Mouse (Mus musculus): ENCODE data around the gene Usf3. TPM values are rescaled to one million over a fixed set of nuclear protein-coding genes. Genes with fewer than 3 reads are reported as not detected.

Gene Usf3
- polyA plus RNA-seq, 1 experiment from 2014 or later = 3.4 TPM

DNA sequence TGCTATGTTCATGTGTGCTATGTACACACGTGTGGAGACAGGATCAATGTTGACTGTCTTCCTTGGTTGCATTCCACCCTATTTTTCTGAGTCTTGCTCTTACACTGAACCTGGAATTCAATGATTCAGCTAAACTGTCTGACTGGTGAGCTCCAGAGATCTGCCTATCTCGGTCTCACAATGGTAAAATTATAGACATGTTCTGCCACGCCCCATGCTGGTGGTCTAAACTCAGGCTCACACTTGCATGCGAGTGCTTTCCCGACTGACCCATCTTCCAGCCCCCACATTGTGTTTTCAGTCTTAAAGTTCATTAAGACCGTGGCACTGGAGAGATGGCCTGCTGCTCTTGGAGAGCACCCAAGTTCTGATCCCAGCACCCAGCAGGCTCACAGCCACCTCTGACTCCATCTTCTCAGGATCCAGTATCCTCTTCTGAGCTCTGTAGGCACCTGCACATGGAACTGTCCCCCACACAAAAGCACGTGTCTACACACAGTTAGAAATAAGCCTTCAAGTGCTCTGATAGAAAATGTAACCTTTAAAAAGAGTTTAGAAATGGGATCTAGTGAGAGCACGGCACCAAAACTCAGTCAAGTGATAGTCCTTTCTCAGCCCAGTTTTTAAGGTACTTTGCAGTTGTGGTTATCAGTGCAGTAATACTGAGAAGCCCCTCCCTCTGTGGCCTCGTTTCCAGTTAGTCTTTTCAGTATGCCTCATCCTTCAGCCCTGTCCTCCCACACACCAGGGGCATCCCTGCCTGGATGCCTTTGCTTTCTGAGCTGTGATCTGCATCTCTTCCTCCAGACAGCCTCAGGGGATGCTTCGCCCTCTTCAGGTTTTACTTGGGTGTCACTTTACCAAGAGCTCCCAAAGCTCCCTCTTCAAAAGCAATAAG, 37.4 kb downstream of the Usf3 start:
- no peaks in the 10 kb centered on the region for H3K4me1 ChIP-seq (replicated peaks)
- 87% methylated on average over 10 of the region's 10 CpGs for WGBS
- no peak overlapping the region for H3K27ac ChIP-seq
- H3K9ac ChIP-seq (replicated peaks) = no peak overlapping the region
- no peaks in the 10 kb centered on the region for H3K9me3 ChIP-seq
- peaks cover 62% of the 10 kb centered on the region for H3K36me3 ChIP-seq
- H3K27me3 ChIP-seq = no peaks in the 10 kb centered on the region
- no peak overlapping the region for H3K4me3 ChIP-seq (replicated peaks)
- ATAC-seq = no peak
- H3K4me2 ChIP-seq (replicated peaks) = no peak overlapping the region

DNA sequence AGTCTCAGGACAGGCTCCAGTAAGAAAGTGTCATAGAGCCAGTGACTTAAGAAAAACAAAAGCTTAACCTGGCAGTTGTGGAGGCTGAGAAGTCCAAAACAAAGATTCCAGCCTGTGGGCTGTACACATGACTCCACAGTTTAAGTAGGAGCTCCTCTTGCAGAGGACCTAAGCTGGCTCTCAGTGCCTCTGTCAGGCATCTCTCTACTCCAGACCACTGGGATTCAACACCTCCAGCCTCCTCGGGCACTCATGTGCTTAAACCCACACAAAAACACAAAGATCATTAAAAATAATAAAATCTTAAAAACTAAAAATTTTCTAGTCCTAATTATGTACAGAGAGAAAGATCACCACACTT, 38.0 kb downstream of the Usf3 start:
- H3K9ac ChIP-seq (replicated peaks) = no peak overlapping the region
- WGBS = 94% methylated on average over 1 of the region's 1 CpGs
- H3K4me2 ChIP-seq (replicated peaks) = no peak overlapping the region
- H3K27me3 ChIP-seq = no peaks in the 10 kb centered on the region
- H3K4me3 ChIP-seq (replicated peaks) = no peak overlapping the region
- ATAC-seq = no peak
- no peak overlapping the region for H3K27ac ChIP-seq
- H3K4me1 ChIP-seq (replicated peaks) = no peaks in the 10 kb centered on the region
- peaks cover 66% of the 10 kb centered on the region for H3K36me3 ChIP-seq
- H3K9me3 ChIP-seq = no peaks in the 10 kb centered on the region

DNA sequence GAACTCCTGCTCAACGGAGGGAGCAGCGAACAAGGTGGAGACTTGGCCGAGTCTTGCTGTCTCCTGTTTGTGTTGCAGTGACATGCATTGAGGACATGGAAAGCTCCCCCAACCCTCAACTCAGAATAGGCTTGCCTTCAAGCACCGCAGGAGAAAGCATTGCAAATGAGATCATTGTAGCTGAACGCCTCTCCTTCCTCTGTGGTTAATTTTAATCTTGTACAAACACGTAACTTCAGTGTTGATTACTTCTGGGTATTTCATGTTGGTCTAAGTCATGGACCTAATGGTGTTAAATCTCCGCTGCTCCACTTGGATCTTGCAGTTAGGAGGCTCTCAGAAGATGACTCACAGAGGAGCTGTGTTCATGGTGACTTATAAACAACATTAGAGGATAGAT, 39.7 kb downstream of the Usf3 start:
- H3K4me2 ChIP-seq (replicated peaks) = no peak overlapping the region
- no peaks in the 10 kb centered on the region for H3K4me1 ChIP-seq (replicated peaks)
- H3K27me3 ChIP-seq = no peaks in the 10 kb centered on the region
- no peak overlapping the region for H3K9ac ChIP-seq (replicated peaks)
- peaks cover 75% of the 10 kb centered on the region for H3K36me3 ChIP-seq
- no peak overlapping the region for H3K27ac ChIP-seq
- H3K9me3 ChIP-seq = no peaks in the 10 kb centered on the region
- no peak overlapping the region for H3K4me3 ChIP-seq (replicated peaks)
- ATAC-seq = no peak
- WGBS = 94% methylated on average over 7 of the region's 7 CpGs

DNA sequence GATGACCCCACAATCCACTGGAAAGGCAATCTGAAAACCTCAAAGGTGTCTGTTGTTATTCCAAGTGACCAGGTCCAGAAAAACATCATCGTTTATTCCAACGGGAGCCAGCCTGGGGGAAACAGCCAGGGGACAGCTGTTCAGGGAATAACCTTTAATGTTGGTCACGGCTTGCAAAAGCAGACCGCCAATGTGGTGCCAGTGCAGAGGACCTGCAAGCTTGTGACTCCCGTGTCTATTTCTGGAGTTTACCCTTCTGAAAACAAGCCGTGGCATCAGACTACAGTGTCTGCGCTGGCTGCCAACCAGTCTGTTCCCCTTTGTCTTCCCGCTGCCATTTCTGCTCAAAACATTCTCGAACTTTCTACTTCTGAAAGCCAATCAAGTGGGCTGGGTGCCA, 42.5 kb downstream of the Usf3 start:
- WGBS = 93% methylated on average over 9 of the region's 9 CpGs
- ATAC-seq = no peak
- H3K4me2 ChIP-seq (replicated peaks) = no peak overlapping the region
- H3K27me3 ChIP-seq = no peaks in the 10 kb centered on the region
- H3K36me3 ChIP-seq = peaks cover 83% of the 10 kb centered on the region
- no peak overlapping the region for H3K9ac ChIP-seq (replicated peaks)
- H3K9me3 ChIP-seq = no peaks in the 10 kb centered on the region
- no peaks in the 10 kb centered on the region for H3K4me1 ChIP-seq (replicated peaks)
- no peak overlapping the region for H3K4me3 ChIP-seq (replicated peaks)
- H3K27ac ChIP-seq = no peak overlapping the region

DNA sequence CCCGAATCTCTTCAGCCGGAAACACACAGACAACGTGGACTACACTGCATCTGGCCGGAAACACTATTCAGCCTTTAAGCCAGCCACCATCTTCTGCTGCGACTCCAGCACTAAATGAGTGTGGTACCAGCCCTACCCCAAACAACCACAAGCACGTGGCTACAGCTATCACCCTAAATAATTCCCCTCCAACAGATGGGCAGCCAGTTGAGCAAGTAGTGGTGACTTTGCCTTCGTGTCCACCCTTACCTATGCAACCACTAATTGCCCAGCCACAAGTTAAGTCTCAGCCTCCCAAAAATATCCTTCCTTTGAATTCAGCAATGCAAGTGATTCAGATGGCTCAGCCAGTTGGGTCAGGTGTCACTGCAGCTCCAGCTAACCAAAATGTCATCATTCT, 43.4 kb downstream of the Usf3 start:
- H3K27me3 ChIP-seq = no peaks in the 10 kb centered on the region
- H3K9me3 ChIP-seq = no peaks in the 10 kb centered on the region
- H3K36me3 ChIP-seq = peaks cover 87% of the 10 kb centered on the region
- no peaks in the 10 kb centered on the region for H3K4me1 ChIP-seq (replicated peaks)
- WGBS = 98% methylated on average over 7 of the region's 7 CpGs
- ATAC-seq = no peak
- no peak overlapping the region for H3K4me3 ChIP-seq (replicated peaks)
- H3K4me2 ChIP-seq (replicated peaks) = no peak overlapping the region
- no peak overlapping the region for H3K27ac ChIP-seq
- no peak overlapping the region for H3K9ac ChIP-seq (replicated peaks)

DNA sequence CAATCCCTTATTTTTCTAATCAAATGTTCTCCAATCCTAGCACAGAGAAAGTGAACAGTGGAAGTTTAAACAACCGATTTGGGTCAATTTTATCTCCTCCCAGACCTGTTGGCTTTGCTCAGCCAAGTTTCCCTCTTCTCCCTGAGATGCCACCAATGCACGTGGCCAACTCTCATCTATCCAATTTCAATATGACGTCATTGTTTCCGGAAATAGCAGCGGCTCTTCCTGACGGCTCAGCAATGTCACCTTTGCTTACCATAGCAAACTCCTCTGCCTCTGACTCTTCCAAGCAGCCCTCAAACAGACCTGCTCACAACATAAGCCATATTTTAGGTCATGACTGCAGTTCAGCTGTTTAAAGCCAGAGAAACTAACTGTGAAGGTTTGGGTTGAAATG, 48.4 kb downstream of the Usf3 start:
- no peaks in the 10 kb centered on the region for H3K9me3 ChIP-seq
- ATAC-seq = no peak
- no peak overlapping the region for H3K27ac ChIP-seq
- WGBS = 94% methylated on average over 6 of the region's 6 CpGs
- H3K4me3 ChIP-seq (replicated peaks) = no peak overlapping the region
- no peak overlapping the region for H3K4me2 ChIP-seq (replicated peaks)
- no peaks in the 10 kb centered on the region for H3K4me1 ChIP-seq (replicated peaks)
- H3K36me3 ChIP-seq = peaks cover 59% of the 10 kb centered on the region
- H3K9ac ChIP-seq (replicated peaks) = no peak overlapping the region
- H3K27me3 ChIP-seq = no peaks in the 10 kb centered on the region

DNA sequence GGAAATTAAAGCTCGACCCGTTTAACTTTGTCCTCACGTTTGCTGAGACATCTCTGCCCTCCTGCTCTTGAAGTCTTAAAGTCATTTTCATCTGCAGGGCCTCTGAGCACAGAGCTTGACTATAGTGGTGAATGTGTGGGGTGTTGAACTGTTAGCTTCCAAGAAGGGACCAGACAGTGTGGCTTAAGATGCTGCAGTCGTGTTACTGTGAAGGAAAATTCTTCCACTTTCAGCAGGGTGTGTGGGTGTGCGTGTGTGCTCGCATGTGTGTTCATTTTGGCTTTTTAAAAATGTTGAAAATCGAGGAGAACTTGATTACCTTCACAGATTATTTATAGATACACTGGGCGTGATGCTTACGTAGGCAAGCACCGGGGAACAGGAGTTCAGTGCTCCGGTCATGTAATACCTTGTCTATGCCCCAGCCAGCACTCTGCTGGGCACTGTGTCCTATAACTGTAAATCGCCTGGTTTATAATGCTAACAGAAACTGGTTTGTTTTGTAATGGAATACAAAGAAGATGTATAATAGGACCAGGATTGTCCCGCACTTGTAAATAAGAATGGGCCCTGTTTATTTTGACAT, 53.8 kb downstream of the Usf3 start:
- no peak overlapping the region for H3K4me3 ChIP-seq (replicated peaks)
- H3K9me3 ChIP-seq = no peaks in the 10 kb centered on the region
- WGBS = 92% methylated on average over 13 of the region's 13 CpGs
- no peaks in the 10 kb centered on the region for H3K4me1 ChIP-seq (replicated peaks)
- H3K27me3 ChIP-seq = no peaks in the 10 kb centered on the region
- peaks cover 6% of the 10 kb centered on the region; the same call in 1 of the 2 replicates for H3K36me3 ChIP-seq
- no peak overlapping the region for H3K9ac ChIP-seq (replicated peaks)
- ATAC-seq = no peak
- H3K4me2 ChIP-seq (replicated peaks) = no peak overlapping the region
- no peak overlapping the region for H3K27ac ChIP-seq

DNA sequence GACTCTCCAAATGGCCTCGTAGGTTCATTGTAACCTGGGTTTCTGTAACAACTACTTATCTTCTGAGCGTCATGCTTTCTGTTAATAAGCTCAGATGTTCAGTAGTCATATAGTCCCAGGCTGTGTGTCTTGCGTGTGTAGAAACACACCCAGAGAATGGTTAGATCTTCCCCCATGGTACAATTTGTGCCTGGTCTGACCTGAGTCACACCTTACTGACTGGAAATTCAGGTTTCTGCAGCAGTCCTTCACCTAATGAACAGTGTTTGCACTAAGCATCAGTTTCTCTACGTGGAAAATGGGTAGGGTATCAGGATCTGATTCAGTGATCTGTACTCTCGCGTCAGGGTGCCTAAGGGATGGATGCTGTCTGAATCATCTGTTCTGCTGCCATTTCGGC, 60.0 kb downstream of the Usf3 start:
- H3K4me3 ChIP-seq (replicated peaks) = no peak overlapping the region
- H3K27me3 ChIP-seq = no peaks in the 10 kb centered on the region
- H3K36me3 ChIP-seq = no peaks in the 10 kb centered on the region
- H3K9me3 ChIP-seq = no peaks in the 10 kb centered on the region
- H3K27ac ChIP-seq = no peak overlapping the region
- no peak for ATAC-seq
- H3K4me1 ChIP-seq (replicated peaks) = no peaks in the 10 kb centered on the region
- no peak overlapping the region for H3K4me2 ChIP-seq (replicated peaks)
- no peak overlapping the region for H3K9ac ChIP-seq (replicated peaks)
- 89% methylated on average over 7 of the region's 7 CpGs for WGBS

DNA sequence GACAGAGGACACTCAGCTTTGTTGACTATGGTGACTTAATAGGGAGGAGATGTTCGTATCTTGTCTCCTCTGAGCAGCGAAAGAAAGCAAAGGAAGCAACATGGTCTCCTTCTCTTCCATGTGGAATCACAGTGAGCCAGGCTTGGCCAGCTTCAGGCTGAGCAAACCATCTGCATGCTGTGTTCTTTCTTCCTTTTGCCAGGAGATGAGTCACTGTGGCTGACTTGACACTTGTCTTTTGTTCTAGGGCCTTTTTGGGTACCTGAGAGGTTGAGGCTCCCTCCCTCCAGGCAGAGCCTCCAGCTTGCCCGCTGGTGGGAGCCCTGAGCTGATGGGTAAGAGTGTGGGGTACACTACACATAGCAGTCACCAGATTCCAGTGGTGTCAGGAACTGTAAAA, 64.8 kb downstream of the Usf3 start:
- Histone ChIP-seq H3K27ac (no peak overlapping the region), H3K9me3 (no peaks in the 10 kb centered on the region), H3K36me3 (no peaks in the 10 kb centered on the region), H3K4me2 (replicated peaks) (no peak overlapping the region), H3K4me3 (replicated peaks) (no peak overlapping the region), H3K27me3 (no peaks in the 10 kb centered on the region), H3K4me1 (replicated peaks) (no peaks in the 10 kb centered on the region), H3K9ac (replicated peaks) (no peak overlapping the region)
- no peak for ATAC-seq
- 76% methylated on average over 3 of the region's 3 CpGs for WGBS

DNA sequence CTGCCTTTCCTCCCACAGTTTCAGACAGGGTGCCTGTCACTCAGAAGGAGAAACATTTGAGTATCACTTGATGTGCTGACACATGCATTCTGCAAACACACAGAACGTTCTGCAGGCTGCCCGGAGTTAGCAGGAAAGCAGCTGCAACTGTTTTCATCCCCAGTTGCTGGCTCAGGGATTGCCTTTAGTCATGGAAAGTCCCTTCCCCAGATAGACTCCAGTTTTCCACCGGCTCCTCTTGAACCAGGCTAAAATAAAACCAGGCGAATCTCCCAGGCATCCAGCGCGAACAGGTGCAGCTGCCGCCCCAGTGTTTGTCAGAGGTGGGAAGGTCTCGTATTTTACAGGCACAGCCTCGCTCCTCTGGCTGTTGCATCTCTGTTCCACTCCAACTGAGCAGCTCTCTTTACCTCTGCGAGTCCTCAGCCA, 65.8 kb downstream of the Usf3 start:
- WGBS = 62% methylated on average over 10 of the region's 10 CpGs
- H3K9ac ChIP-seq (replicated peaks) = no peak overlapping the region
- no peak overlapping the region for H3K4me2 ChIP-seq (replicated peaks)
- ATAC-seq = no peak
- no peaks in the 10 kb centered on the region for H3K36me3 ChIP-seq
- no peaks in the 10 kb centered on the region for H3K9me3 ChIP-seq
- H3K27ac ChIP-seq = no peak overlapping the region
- H3K4me3 ChIP-seq (replicated peaks) = no peak overlapping the region
- H3K27me3 ChIP-seq = no peaks in the 10 kb centered on the region
- H3K4me1 ChIP-seq (replicated peaks) = no peaks in the 10 kb centered on the region

DNA sequence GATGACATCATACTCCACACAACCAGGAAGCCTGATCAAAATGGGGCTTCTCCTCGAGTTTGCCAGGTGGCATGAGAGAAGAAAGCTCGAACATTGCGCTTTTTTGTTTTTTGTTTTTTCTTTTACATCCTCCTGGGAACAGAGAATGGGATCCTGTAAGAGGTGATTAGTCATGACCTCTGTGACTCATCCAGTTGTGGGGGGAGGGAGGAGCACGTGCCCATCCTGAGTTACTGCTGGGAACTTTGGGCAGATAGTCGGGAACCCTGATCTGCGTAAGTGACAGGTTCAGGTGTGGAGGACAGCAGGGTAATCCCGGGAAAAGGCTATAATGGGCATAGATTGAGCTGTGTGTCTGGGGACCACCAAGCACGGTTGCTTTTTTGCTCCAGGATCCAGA, 67.4 kb downstream of the Usf3 start:
- WGBS = 73% methylated on average over 8 of the region's 8 CpGs
- Histone ChIP-seq H3K27ac (no peak overlapping the region), H3K4me1 (replicated peaks) (no peaks in the 10 kb centered on the region), H3K9me3 (no peaks in the 10 kb centered on the region), H3K27me3 (no peaks in the 10 kb centered on the region), H3K36me3 (no peaks in the 10 kb centered on the region), H3K4me2 (replicated peaks) (no peak overlapping the region), H3K4me3 (replicated peaks) (no peak overlapping the region), H3K9ac (replicated peaks) (no peak overlapping the region)
- ATAC-seq = no peak

DNA sequence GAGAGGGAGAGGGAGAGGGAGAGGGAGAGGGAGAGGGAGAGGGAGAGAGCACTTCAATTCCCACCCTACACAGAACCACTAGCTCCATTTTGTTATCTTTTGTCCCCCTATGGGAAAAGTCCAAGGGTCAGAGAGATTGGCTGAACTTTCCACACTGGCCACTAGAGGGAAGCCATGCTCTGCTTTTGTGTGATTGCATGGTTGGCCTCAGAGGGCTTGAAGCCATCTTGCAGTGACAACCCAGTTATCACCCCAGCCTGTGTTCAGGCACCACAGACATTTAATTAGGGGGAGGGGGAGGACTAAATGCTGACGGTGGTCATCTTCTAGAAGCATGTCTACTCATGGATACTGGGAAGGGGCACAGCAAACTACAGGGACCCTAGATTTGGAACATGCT, 69.6 kb downstream of the Usf3 start:
- Histone ChIP-seq H3K9ac (replicated peaks) (no peak overlapping the region), H3K4me2 (replicated peaks) (no peak overlapping the region), H3K4me3 (replicated peaks) (no peak overlapping the region), H3K27ac (no peak overlapping the region), H3K4me1 (replicated peaks) (no peaks in the 10 kb centered on the region), H3K9me3 (no peaks in the 10 kb centered on the region), H3K27me3 (no peaks in the 10 kb centered on the region), H3K36me3 (no peaks in the 10 kb centered on the region)
- ATAC-seq = peak; percentile 81
- WGBS = 3% methylated on average over 1 of the region's 1 CpGs

DNA sequence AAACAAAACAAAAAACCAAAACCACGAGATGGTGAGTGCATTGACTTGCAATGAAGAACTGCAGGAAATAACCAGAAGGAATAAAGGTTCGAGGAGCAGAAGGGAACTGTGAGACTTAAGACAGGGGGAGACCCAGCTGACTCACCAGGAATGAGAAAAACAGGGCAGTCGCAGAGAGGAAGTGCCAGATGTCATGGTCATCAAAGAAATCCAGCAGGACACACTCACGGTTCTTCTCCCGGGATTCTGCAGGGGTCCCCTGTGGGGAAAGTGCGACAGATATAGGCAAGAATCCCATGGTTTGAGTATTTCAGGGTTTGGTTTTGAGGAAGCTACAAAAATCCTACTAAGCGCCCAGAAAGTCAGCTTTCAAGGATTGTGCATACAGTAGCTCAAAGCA, 70.3 kb downstream of the Usf3 start:
- Histone ChIP-seq H3K27ac (no peak overlapping the region), H3K36me3 (no peaks in the 10 kb centered on the region), H3K27me3 (no peaks in the 10 kb centered on the region), H3K9ac (replicated peaks) (no peak overlapping the region), H3K9me3 (no peaks in the 10 kb centered on the region), H3K4me1 (replicated peaks) (no peaks in the 10 kb centered on the region), H3K4me2 (replicated peaks) (no peak overlapping the region), H3K4me3 (replicated peaks) (no peak overlapping the region)
- 74% methylated on average over 7 of the region's 7 CpGs for WGBS
- no peak for ATAC-seq
